Mouse (Mus musculus): Measurements from ENCODE around the gene Utf1.

Utf1 gene

DNA sequence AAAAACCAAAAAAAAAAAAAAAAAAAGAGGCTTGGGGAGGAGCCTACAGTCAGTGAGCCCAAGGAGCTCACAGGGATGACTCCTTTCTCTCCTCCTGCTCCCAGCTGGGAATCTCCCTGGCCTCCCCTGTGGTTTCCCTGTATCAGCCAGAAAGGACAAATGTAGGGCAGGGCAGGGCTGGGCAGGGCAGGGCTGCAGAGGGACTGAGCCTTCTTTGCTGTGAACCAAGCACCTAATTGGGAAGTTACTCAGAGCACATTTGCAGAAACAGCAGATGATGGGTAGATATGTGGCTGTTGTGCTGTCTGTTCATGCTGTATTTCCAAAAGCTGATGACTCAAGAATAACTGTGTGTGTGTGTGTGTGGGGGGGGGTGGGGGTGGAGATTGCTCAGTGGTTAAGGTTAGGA lies 29.3 kb downstream of the Utf1 start:
- no peak for DNase-seq (ENCODE audit: low spot score in 2 of 2)

DNA sequence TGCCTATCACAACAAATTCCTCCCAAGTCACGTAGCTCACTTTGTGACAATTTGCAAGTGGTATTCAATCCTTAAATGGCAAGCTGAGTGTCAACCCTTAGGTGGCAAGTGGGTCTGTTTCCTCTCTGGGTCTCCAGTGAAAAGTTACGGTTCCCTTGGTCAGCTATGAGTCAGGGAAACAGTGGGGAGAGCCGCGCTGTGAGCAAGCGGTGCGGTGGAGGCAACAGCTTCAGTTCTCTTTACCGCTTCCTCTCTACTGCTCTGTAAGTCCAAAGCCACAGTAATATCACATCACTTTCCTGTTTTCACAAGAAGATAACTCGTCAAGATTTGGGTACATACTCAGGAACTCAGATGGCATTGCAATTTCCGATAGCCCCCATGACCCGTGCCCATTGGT lies 30.7 kb downstream of the Utf1 start:
- no peak for DNase-seq (ENCODE audit: low spot score in 2 of 2)

DNA sequence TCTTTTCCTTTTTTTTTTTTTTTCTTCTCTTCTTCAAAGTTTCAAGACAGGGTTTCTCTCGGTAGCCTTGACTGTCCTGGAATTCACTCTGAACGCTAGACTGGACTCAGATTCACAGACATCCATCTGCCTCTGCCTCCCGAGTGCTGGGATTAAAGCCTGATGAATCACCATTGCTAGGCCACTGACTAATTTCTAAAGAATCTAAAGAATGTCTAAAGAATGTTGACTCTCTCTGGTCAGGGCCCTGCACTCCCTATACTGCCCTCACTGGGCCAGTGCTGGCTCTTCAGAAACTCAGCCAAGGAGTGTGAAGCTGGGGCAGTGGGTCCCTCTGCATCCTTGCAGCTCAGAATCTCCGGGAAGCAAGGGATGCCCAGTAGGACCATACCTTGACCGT lies 31.9 kb downstream of the Utf1 start:
- no peak for DNase-seq (ENCODE audit: low spot score in 2 of 2)

DNA sequence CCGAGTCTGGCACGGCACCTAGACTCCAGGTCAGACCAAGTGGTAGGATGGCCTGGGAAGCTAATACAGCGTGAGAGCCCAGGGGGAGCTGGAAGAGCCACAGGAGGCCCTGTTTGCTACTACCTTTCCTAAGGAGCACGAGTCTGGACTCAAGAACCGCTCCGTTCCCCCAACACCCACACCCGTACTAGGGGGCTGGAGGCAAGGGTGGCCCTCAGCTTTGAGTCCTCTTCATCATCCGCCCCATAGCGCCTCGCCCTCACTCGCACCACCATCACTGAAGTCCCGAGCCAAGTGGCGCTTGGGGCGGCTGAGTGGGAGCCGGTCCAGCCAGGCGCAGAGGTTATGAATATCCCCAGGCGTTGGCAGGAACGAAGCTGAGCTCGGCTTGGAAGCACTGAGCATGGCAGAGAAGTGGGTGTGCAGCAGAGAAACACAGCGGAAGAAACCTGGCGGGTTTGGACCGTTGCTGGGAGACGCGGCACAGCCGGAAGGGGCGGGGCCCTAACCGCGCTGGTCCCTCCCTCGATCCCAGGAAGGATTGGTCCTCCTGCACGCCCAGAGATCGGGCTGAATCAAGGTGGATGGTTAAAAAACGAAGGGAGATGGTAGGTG lies 34.8 kb downstream of the Utf1 start, which contains the start of gene 6430531B16Rik:
TSS of gene 6430531B16Rik (minus strand) at position 478 of the 615 bp plus-strand sequence.
- DNase-seq (ENCODE audit: low spot score in 2 of 2), result peak; percentile 91 to 94

DNA sequence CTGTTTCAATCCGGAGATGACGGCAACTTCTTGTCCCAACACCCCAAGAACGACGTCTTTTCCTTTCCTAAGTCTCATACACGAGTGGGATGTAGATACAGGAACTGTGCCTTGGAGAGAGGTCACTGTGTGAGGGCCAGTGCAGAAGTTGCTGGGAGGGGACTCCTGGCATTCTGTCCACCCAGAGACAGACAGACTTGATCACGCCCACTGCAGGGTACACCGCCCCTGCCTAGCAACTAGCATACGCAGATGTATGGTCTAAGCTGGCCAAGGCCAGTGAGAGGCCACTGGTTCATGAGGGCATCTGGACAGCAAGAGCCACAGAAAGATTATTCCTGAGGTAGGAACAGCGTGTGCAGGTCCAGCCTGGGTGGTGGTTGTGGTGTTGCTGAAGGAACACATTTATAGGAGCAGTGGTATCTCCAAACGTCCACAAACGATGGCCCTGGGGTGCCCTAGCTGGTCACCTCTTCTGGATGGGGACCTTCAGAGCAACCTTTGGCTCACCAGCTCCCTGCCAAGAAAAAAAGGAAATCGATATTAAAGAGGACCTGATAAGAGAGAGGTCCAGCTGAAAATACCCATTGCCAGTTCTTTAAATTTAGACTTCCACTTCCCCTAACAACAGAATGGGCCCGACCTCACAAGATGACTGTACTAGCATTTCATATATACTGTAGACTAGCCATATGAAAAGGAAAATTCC lies 35.6 kb downstream of the Utf1 start:
- DNase-seq (ENCODE audit: low spot score in 2 of 2), result peak; percentile 23 to 29

DNA sequence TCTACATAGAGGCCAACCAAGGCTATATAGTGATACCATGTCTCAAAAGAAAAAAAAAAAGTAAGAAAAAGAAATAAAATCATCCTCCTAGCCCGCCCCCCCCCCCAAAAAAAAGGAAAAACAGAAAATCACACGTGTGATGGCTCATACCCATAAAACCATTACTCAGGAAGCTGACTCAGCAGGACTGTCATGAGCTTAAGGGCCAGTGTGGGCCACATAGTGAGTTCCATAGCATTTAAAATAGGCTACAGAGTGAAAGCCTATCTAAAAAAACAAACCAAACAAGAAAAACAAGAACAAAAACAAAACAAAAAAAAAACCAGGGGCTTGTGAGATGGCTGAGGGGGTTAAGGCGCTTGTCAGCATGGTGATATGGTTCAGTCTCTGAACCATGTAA lies 37.2 kb downstream of the Utf1 start:
- no peak for DNase-seq (ENCODE audit: low spot score in 2 of 2)

DNA sequence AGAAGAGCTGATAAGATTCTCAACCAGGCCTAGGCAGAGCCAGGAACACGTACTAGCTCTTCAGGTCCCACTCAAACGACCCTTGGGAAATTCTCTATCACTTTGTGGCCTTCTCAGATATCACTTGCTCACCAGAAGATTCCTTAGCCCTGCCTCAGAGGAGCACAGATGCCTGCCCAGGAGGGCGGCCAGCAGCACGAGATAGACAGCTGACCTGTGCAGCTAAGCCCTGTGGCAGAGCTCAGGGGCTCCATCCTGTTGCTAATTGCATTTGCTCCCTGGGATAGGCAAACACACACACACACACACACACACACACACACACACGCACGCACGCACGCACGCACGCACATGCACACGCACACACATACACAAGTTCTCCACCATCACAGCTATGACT lies 38.5 kb downstream of the Utf1 start:
- DNase-seq (ENCODE audit: low spot score in 2 of 2), result no peak

DNA sequence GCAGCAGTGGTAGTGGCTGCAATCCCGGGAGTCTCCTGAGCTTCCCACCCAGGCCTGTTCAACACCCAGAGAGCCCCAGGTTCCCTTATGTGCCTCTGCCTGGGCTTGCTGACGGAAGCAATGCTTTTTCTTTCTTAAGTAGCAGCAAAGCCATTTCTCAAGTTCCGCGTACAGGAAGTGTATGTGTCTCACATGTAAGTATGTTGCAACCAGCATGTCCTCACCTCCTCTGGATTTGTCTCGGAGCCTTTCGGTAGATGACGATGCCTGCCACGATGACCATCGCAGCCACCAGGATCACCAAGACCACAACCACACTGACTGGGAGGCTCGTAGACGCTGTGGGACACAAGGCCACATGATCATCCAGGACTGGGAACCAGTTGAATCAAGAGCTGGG lies 40.9 kb downstream of the Utf1 start:
- DNase-seq (ENCODE audit: low spot score in 2 of 2), result no peak

DNA sequence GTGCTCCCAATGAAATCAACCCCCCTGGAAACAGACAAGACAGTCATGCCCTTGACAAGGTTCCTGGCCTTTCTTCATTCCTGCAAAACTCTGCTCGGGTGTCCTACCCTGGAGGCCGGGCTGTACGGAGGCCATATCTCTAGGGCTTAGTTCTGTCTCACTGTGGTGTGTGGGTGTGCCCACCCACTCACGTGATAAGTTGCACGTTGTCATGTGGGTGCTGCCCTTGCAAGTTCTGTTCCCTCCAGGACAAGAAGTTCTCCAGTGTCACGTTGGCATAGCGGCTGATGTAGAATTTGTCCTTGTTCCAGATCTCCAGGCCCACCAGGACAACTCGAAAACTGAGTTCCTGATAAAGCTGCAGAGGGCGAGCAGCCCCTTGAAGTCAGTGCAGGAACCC lies 44.7 kb downstream of the Utf1 start:
- DNase-seq (ENCODE audit: low spot score in 2 of 2), result no peak

DNA sequence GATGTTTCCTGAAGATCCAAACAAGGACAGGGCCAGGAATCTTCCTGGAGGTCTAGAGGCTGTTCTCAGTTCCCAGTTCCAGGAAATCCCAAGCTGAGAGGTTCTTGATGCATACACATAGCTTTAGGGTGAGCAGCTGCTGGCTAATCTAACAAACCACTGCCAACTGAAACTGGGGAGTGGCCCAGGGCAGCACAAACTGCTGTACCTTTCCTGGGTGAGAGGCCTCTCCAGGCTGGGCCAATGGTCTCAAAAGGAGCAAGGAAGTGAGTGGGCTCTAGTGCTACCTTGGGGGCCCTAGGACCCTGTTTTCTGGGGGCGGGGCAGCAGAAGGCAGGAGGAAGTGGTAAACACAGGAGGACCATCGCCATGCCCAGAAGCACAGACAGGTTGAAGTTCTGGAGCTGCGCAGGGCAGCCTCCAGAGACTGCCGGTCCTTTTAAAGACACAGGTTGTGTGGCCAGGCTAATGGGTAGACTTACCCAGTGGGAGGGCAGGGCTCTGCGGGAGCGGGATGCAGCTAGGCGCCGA lies 47.3 kb downstream of the Utf1 start:
- DNase-seq (ENCODE audit: low spot score in 2 of 2), result no peak

DNA sequence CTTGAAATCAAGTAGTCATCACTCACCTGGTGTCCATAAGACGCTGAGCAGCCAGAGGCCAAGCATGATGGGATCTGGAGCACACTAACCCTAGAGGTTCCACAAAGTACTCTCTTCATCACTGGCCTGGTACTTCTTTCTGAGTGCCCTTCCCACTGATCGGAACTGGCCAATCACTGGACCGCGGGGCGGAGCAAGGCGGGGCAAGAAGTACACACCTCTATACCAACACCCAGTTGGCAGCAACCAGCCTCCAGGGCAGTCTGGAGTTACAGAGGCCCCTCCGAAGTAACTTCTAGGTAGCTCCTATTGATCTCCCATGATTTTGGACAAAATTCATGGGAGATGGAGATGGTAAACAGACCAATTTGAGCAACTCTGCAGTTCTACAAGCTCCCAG lies 48.8 kb downstream of the Utf1 start, which contains the start of gene Adam8:
TSS of gene Adam8 (minus strand) at position 157 of the 400 bp plus-strand sequence.
- no peak for DNase-seq (ENCODE audit: low spot score in 2 of 2)

DNA sequence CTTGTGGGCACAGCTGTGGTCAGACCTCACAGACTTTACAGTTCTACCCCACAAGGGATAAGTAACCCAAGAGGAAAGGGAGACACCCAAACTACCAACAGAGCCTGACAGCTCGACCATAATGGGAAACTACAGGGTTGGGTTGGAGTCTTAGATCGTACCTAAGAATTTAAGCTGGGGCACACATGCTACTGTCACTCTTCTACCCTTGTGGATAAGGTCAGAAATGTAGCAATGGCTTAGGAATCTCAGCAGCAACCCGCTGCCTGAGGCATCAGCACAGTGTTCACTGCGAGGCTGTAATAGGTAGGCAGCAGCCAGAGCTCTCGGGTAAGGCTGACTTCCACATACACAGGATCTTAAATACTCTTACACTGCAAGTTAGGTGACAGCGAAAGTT lies 49.9 kb downstream of the Utf1 start:
- no peak for DNase-seq (ENCODE audit: low spot score in 2 of 2)

DNA sequence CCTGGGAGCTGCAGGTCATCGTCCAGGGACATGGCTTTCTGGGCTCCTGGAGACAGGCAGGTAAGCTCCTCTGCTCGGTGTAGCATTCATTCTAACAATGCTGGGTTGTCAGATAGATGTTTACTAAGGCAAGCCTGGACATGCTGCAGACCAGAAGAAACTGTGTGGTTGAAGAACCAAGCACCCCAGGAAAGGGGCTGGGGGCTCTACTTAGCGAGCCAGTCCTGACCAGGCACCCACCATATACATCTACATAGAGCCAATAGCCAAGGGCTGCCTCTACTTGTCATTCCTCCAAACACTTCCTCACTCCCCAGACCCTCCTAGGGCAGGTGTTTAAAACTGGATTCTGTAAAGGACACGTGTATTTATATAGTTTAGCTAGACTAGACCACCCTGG lies 50.6 kb downstream of the Utf1 start:
- DNase-seq (ENCODE audit: low spot score in 2 of 2), result no peak

DNA sequence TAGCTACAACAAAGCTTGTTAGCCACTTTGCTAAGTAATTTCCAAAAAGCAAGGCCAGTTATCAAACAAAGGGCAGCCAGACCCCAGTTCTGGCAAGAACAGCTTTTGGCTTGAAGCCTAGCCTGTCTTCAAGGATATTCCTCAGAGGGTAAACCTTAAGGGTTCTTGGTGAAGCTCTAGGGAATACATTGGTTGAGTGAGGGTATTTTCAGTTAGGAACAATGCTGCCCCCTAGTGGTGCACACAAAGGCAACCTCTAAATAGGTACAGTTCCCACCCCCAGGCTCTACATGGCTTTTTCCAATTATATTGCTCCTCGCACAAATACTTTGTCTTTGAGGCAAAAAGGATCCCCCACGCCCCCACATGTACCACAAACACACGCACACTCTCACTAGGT lies 51.1 kb downstream of the Utf1 start:
- DNase-seq (ENCODE audit: low spot score in 2 of 2), result peak; percentile 77 to 79

Measured in right cerebral cortex, adult 2 months (tissue).